Mouse (Mus musculus): ENCODE data around the gene 2900011O08Rik. TPM values are rescaled to one million over a fixed set of nuclear protein-coding genes. Genes with fewer than 3 reads are reported as not detected.

The 2900011O08Rik gene
- polyA plus RNA-seq, 1 experiment from 2014 or later, result 54.4 TPM

GRCm38 (mm10) chr16:14009966-14010365, 23.6 kb downstream of the 2900011O08Rik start:
- WGBS, result 86% methylated on average over 4 of the region's 4 CpGs
- no peak for ATAC-seq (ENCODE audit: low FRiP score)
- no peak overlapping the region for H3K4me3 ChIP-seq

GRCm38 (mm10) chr16:14017306-14017705, 30.9 kb downstream of the 2900011O08Rik start:
- Histone ChIP-seq H3K4me1 (no peaks in the 10 kb centered on the region), H3K27me3 (no peaks in the 10 kb centered on the region), H3K4me3 (no peak overlapping the region), H3K9ac (no peak overlapping the region), H3K36me3 (no peaks in the 10 kb centered on the region), H3K27ac (no peak overlapping the region), H3K4me2 (replicated peaks) (no peak overlapping the region), H3K9me3 (replicated peaks) (no peaks in the 10 kb centered on the region)
- 84% methylated on average over 8 of the region's 8 CpGs for WGBS
- no peak for ATAC-seq (ENCODE audit: low FRiP score)

More at GRCm38 (mm10) chr16:14009966-14010365, 23.6 kb downstream of the 2900011O08Rik start:
- no peaks in the 10 kb centered on the region for H3K9me3 ChIP-seq (replicated peaks)
- no peaks in the 10 kb centered on the region for H3K27me3 ChIP-seq
- no peaks in the 10 kb centered on the region for H3K36me3 ChIP-seq
- H3K27ac ChIP-seq, result no peak overlapping the region
- no peaks in the 10 kb centered on the region for H3K4me1 ChIP-seq
- H3K9ac ChIP-seq, result no peak overlapping the region
- no peak overlapping the region for H3K4me2 ChIP-seq (replicated peaks)

GRCm38 (mm10) chr16:14021166-14021822, 34.9 kb downstream of the 2900011O08Rik start:
- no peak overlapping the region for H3K4me3 ChIP-seq
- no peak overlapping the region for H3K4me2 ChIP-seq (replicated peaks)
- no peak overlapping the region for H3K27ac ChIP-seq
- no peak overlapping the region for H3K9ac ChIP-seq
- H3K4me1 ChIP-seq, result no peaks in the 10 kb centered on the region
- WGBS, result 84% methylated on average over 3 of the region's 3 CpGs
- H3K9me3 ChIP-seq (replicated peaks), result no peaks in the 10 kb centered on the region
- no peaks in the 10 kb centered on the region for H3K36me3 ChIP-seq
- no peak for ATAC-seq (ENCODE audit: low FRiP score)
- no peaks in the 10 kb centered on the region for H3K27me3 ChIP-seq

- no peak overlapping the region for H3K27ac ChIP-seq
- no peaks in the 10 kb centered on the region for H3K9me3 ChIP-seq (replicated peaks)
- no peak for ATAC-seq (ENCODE audit: low FRiP score)
- no peak overlapping the region for H3K4me3 ChIP-seq
- no peaks in the 10 kb centered on the region for H3K4me1 ChIP-seq
- 54% methylated on average over 2 of the region's 2 CpGs for WGBS
- no peak overlapping the region for H3K9ac ChIP-seq
- no peak overlapping the region for H3K4me2 ChIP-seq (replicated peaks)
- no peaks in the 10 kb centered on the region for H3K36me3 ChIP-seq
- no peaks in the 10 kb centered on the region for H3K27me3 ChIP-seq
Observed at GRCm38 (mm10) chr16:14025091-14025990, 38.9 kb downstream of the 2900011O08Rik start.

GRCm38 (mm10) chr16:14029072-14029471, 42.7 kb downstream of the 2900011O08Rik start:
- H3K9me3 ChIP-seq (replicated peaks), result no peaks in the 10 kb centered on the region
- no peaks in the 10 kb centered on the region for H3K27me3 ChIP-seq
- H3K4me2 ChIP-seq (replicated peaks), result no peak overlapping the region
- no peak overlapping the region for H3K27ac ChIP-seq
- no peaks in the 10 kb centered on the region for H3K4me1 ChIP-seq
- no peak for ATAC-seq (ENCODE audit: low FRiP score)
- H3K4me3 ChIP-seq, result no peak overlapping the region
- H3K9ac ChIP-seq, result no peak overlapping the region
- 58% methylated on average over 2 of the region's 2 CpGs for WGBS
- H3K36me3 ChIP-seq, result no peaks in the 10 kb centered on the region

- Histone ChIP-seq H3K27ac (no peak overlapping the region), H3K4me1 (no peaks in the 10 kb centered on the region), H3K9ac (no peak overlapping the region), H3K4me3 (no peak overlapping the region), H3K9me3 (replicated peaks) (no peaks in the 10 kb centered on the region), H3K4me2 (replicated peaks) (no peak overlapping the region), H3K36me3 (no peaks in the 10 kb centered on the region), H3K27me3 (no peaks in the 10 kb centered on the region)
- 78% methylated on average over 2 of the region's 2 CpGs for WGBS
- no peak for ATAC-seq (ENCODE audit: low FRiP score)
Observed at GRCm38 (mm10) chr16:14029851-14030250, 43.4 kb downstream of the 2900011O08Rik start.

GRCm38 (mm10) chr16:14030650-14031049, 44.2 kb downstream of the 2900011O08Rik start:
- no peaks in the 10 kb centered on the region for H3K4me1 ChIP-seq
- no peaks in the 10 kb centered on the region for H3K27me3 ChIP-seq
- H3K9ac ChIP-seq, result no peak overlapping the region
- ATAC-seq (ENCODE audit: low FRiP score), result no peak
- WGBS, result 93% methylated on average over 4 of the region's 4 CpGs
- H3K9me3 ChIP-seq (replicated peaks), result no peaks in the 10 kb centered on the region
- no peak overlapping the region for H3K4me3 ChIP-seq
- no peak overlapping the region for H3K4me2 ChIP-seq (replicated peaks)
- no peak overlapping the region for H3K27ac ChIP-seq
- H3K36me3 ChIP-seq, result no peaks in the 10 kb centered on the region

- Histone ChIP-seq H3K4me2 (replicated peaks) (no peak overlapping the region), H3K9me3 (replicated peaks) (no peaks in the 10 kb centered on the region), H3K9ac (no peak overlapping the region), H3K36me3 (no peaks in the 10 kb centered on the region), H3K27ac (no peak overlapping the region), H3K4me3 (no peak overlapping the region), H3K4me1 (no peaks in the 10 kb centered on the region), H3K27me3 (no peaks in the 10 kb centered on the region)
- ATAC-seq (ENCODE audit: low FRiP score), result no peak
- 83% methylated on average over 4 of the region's 4 CpGs for WGBS
Observed at GRCm38 (mm10) chr16:14033076-14033475, 46.7 kb downstream of the 2900011O08Rik start.

- Histone ChIP-seq H3K36me3 (no peaks in the 10 kb centered on the region), H3K9ac (no peak overlapping the region), H3K9me3 (replicated peaks) (no peaks in the 10 kb centered on the region), H3K27me3 (no peaks in the 10 kb centered on the region), H3K4me1 (no peaks in the 10 kb centered on the region), H3K27ac (no peak overlapping the region), H3K4me3 (no peak overlapping the region), H3K4me2 (replicated peaks) (no peak overlapping the region)
- 94% methylated on average over 2 of the region's 2 CpGs for WGBS
- ATAC-seq (ENCODE audit: low FRiP score), result no peak
Observed at GRCm38 (mm10) chr16:14042421-14042820, 56.0 kb downstream of the 2900011O08Rik start.

GRCm38 (mm10) chr16:14044695-14045094, 58.3 kb downstream of the 2900011O08Rik start:
- H3K9me3 ChIP-seq (replicated peaks), result no peaks in the 10 kb centered on the region
- H3K36me3 ChIP-seq, result no peaks in the 10 kb centered on the region
- H3K27me3 ChIP-seq, result no peaks in the 10 kb centered on the region
- WGBS, result 84% methylated on average over 8 of the region's 8 CpGs
- H3K4me2 ChIP-seq (replicated peaks), result no peak overlapping the region
- H3K27ac ChIP-seq, result no peak overlapping the region
- no peak for ATAC-seq (ENCODE audit: low FRiP score)
- no peak overlapping the region for H3K4me3 ChIP-seq
- no peak overlapping the region for H3K9ac ChIP-seq
- H3K4me1 ChIP-seq, result no peaks in the 10 kb centered on the region

GRCm38 (mm10) chr16:14046224-14046756, 59.9 kb downstream of the 2900011O08Rik start:
- Histone ChIP-seq H3K4me3 (no peak overlapping the region), H3K9me3 (replicated peaks) (no peaks in the 10 kb centered on the region), H3K27ac (no peak overlapping the region), H3K9ac (no peak overlapping the region), H3K36me3 (no peaks in the 10 kb centered on the region), H3K4me1 (no peaks in the 10 kb centered on the region), H3K4me2 (replicated peaks) (no peak overlapping the region), H3K27me3 (no peaks in the 10 kb centered on the region)
- ATAC-seq (ENCODE audit: low FRiP score), result no peak
- 85% methylated on average over 4 of the region's 4 CpGs for WGBS

- no peak overlapping the region for H3K27ac ChIP-seq
- H3K4me1 ChIP-seq, result no peaks in the 10 kb centered on the region
- no peak overlapping the region for H3K4me3 ChIP-seq
- H3K9me3 ChIP-seq (replicated peaks), result no peaks in the 10 kb centered on the region
- no peak for ATAC-seq (ENCODE audit: low FRiP score)
- H3K4me2 ChIP-seq (replicated peaks), result no peak overlapping the region
- H3K9ac ChIP-seq, result no peak overlapping the region
- 86% methylated on average over 2 of the region's 2 CpGs for WGBS
- no peaks in the 10 kb centered on the region for H3K36me3 ChIP-seq
- no peaks in the 10 kb centered on the region for H3K27me3 ChIP-seq
Observed at GRCm38 (mm10) chr16:14052221-14052620, 65.8 kb downstream of the 2900011O08Rik start.
